Mouse (Mus musculus): Measurements from ENCODE around the gene Sstr3. TPM values are rescaled to one million over a fixed set of nuclear protein-coding genes. Genes with fewer than 3 reads are reported as not detected.
A peak's percentile ranks its signal among the peaks of the same experiment; 100 is the strongest.

The Sstr3 gene
- polyA plus RNA-seq, 1 experiment from 2014 or later = not detected

GRCm38 (mm10) chr15:78531901-78532469 is 12.5 kb downstream of the Sstr3 start:
- H3K9ac ChIP-seq (replicated peaks; ENCODE audit: low read length) = peak overlapping the region; percentile 39
- peak; percentile 99 for DNase-seq (ENCODE audit: low spot score)
- H3K4me1 ChIP-seq (ENCODE audit: control insufficient read depth, insufficient read depth, low read length) = 0 out of 2 replicates have a peak, but pooled peaks cover 3% of the 10 kb centered on the region
- H3K36me3 ChIP-seq (replicated peaks; ENCODE audit: control insufficient read depth, insufficient read depth, low read depth, low read length) = no peaks in the 10 kb centered on the region
- peak; percentile 68 for ATAC-seq (replicated peaks; ENCODE audit: insufficient number of reproducible peaks, low FRiP score, low TSS enrichment, low read depth)
- WGBS = under 1% methylated on average over 25 of the region's 25 CpGs
- H3K4me3 ChIP-seq (ENCODE audit: low read depth, low read length) = peak overlapping the region; percentile 14
- H3K4me2 ChIP-seq (ENCODE audit: low read depth, low read length) = peak overlapping the region; percentile 32
- no peaks in the 10 kb centered on the region for H3K9me3 ChIP-seq (replicated peaks; ENCODE audit: control insufficient read depth, low read length)
- H3K27ac ChIP-seq (replicated peaks; ENCODE audit: low read depth, low read length) = peak overlapping the region; percentile 31; the same call in 1 of the 2 replicates
- no peaks in the 10 kb centered on the region for H3K27me3 ChIP-seq (ENCODE audit: control insufficient read depth, insufficient read depth, low read length)

DNA sequence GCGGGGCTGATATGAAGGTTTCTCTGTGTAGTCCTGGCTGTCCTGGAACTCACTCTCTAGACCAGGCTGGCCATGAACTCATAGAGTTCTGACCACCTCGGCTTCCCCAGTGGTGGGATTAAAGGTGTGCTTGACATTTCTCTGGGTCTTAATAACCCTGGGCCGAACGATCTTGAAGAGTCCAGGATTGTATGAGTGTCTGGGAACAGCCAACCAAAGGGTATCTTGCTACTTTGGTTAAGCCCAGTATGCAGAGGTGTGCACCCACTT is 13.1 kb downstream of the Sstr3 start:
- Histone ChIP-seq H3K27me3 (ENCODE audit: control insufficient read depth, insufficient read depth, low read length) (no peaks in the 10 kb centered on the region), H3K27ac (replicated peaks; ENCODE audit: low read depth, low read length) (peak overlapping the region; percentile 31; the same call in 1 of the 2 replicates), H3K4me1 (ENCODE audit: control insufficient read depth, insufficient read depth, low read length) (0 out of 2 replicates have a peak, but pooled peaks cover 3% of the 10 kb centered on the region), H3K9me3 (replicated peaks; ENCODE audit: control insufficient read depth, low read length) (no peaks in the 10 kb centered on the region), H3K9ac (replicated peaks; ENCODE audit: low read length) (peak overlapping the region; percentile 39), H3K4me3 (ENCODE audit: low read depth, low read length) (no peak overlapping the region; the same call in 1 of the 2 replicates), H3K4me2 (ENCODE audit: low read depth, low read length) (peak overlapping the region; percentile 32), H3K36me3 (replicated peaks; ENCODE audit: control insufficient read depth, insufficient read depth, low read depth, low read length) (no peaks in the 10 kb centered on the region)
- 80% methylated on average over 4 of the region's 4 CpGs for WGBS
- no peak for DNase-seq (ENCODE audit: low spot score)
- no peak for ATAC-seq (replicated peaks; ENCODE audit: insufficient number of reproducible peaks, low FRiP score, low TSS enrichment, low read depth)

DNA sequence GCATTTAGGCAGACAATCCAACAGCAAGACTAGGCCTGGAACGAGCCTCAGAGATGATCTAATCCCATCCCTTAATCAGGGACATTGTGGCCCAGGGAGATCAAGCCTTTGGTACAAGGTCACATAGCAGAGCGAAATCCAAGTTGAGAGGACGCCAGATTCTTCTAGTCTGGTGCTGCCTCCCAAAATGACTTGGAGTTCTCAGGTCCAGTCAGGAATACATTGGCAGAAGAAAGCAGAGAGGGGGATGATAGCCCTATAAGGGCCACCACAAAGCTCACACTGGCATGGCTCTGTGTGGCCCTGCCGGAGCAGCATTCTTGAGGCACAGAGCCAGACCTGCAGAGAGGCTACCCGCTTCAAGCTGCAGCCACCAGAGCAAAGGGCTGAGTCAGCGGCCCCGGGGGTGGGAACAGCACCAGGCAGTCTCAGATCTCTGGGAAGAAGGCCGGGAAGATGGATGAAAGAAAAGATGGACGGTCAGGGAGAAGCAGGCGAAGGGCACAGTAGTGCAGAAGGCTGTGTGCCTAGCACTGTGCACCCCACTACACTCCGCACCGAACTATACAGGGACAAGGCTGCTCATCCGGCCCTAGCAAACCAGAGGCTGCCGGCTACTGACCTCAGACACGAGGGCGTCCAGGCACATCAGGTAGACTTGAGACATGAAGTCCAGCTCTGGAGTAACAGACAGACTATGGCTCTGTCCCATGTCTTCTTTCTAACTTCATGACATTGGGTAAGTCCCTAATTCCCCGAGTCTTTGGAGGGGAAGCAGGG is 13.6 kb downstream of the Sstr3 start, which contains the start of gene C1qtnf6:
Gene C1qtnf6 (minus strand): TSS at position 746 of the 780 bp plus-strand sequence.
- Histone ChIP-seq H3K9ac (replicated peaks; ENCODE audit: low read length) (peak within 1 kb of the TSS; percentile 39), H3K4me3 (ENCODE audit: low read depth, low read length) (peak within 1 kb of the TSS; percentile 14), H3K9me3 (replicated peaks; ENCODE audit: control insufficient read depth, low read length) (no peaks in the 10 kb centered on the region), H3K4me2 (ENCODE audit: low read depth, low read length) (peak within 1 kb of the TSS; percentile 32), H3K4me1 (ENCODE audit: control insufficient read depth, insufficient read depth, low read length) (0 out of 2 replicates have a peak, but pooled peaks cover 3% of the 10 kb centered on the region), H3K36me3 (replicated peaks; ENCODE audit: control insufficient read depth, insufficient read depth, low read depth, low read length) (no peaks in the 10 kb centered on the region), H3K27me3 (ENCODE audit: control insufficient read depth, insufficient read depth, low read length) (no peaks in the 10 kb centered on the region), H3K27ac (replicated peaks; ENCODE audit: low read depth, low read length) (peak within 1 kb of the TSS; percentile 31; the same call in 1 of the 2 replicates)
- no peak for DNase-seq (ENCODE audit: low spot score)
- no peak for ATAC-seq (replicated peaks; ENCODE audit: insufficient number of reproducible peaks, low FRiP score, low TSS enrichment, low read depth)
- 71% methylated on average over 17 of the region's 17 CpGs for WGBS

GRCm38 (mm10) chr15:78530141-78530540 is 14.3 kb downstream of the Sstr3 start:
- H3K27me3 ChIP-seq (ENCODE audit: control insufficient read depth, insufficient read depth, low read length) = no peaks in the 10 kb centered on the region
- H3K9ac ChIP-seq (replicated peaks; ENCODE audit: low read length) = peak overlapping the region; percentile 67
- WGBS = 67% methylated on average over 3 of the region's 3 CpGs
- no peaks in the 10 kb centered on the region for H3K36me3 ChIP-seq (replicated peaks; ENCODE audit: control insufficient read depth, insufficient read depth, low read depth, low read length)
- H3K9me3 ChIP-seq (replicated peaks; ENCODE audit: control insufficient read depth, low read length) = no peaks in the 10 kb centered on the region
- H3K4me1 ChIP-seq (ENCODE audit: control insufficient read depth, insufficient read depth, low read length) = 0 out of 2 replicates have a peak, but pooled peaks cover 3% of the 10 kb centered on the region
- ATAC-seq (replicated peaks; ENCODE audit: insufficient number of reproducible peaks, low FRiP score, low TSS enrichment, low read depth) (no peak), DNase-seq (ENCODE audit: low spot score) (no peak)
- peak overlapping the region; percentile 57; the same call in 1 of the 2 replicates for H3K4me2 ChIP-seq (ENCODE audit: low read depth, low read length)
- peak overlapping the region; percentile 57; the same call in 1 of the 2 replicates for H3K27ac ChIP-seq (replicated peaks; ENCODE audit: low read depth, low read length)
- H3K4me3 ChIP-seq (ENCODE audit: low read depth, low read length) = no peak overlapping the region

DNA sequence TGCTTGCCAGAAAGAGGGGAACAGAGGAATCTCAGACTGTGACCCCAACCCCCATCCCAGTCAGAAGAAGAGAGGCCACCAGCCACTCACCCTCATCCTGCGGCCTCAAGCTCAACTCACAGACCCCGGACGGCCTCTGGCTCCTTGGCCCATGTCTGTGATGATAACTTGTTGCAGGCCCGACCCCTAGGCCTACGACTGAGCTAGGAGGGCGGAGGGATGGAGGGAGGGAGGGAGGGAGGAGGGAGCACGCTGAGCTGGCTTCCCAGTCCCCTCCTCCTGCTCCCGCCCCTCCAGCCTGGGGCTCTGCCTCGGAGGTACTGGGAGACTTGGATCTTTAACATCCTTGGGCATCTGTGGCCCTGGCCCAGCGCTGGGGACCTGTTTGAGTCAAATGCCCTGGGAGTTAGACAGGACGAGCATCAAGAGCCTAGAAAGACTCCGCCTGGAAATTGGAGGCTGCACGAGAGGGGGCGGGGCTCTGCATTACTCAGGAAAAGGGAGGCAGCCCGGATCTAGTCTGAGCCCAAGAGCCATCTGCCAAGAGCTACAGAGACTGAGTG is 15.0 kb downstream of the Sstr3 start:
- peak overlapping the region; percentile 67 for H3K9ac ChIP-seq (replicated peaks; ENCODE audit: low read length)
- H3K36me3 ChIP-seq (replicated peaks; ENCODE audit: control insufficient read depth, insufficient read depth, low read depth, low read length) = no peaks in the 10 kb centered on the region
- H3K9me3 ChIP-seq (replicated peaks; ENCODE audit: control insufficient read depth, low read length) = no peaks in the 10 kb centered on the region
- H3K27ac ChIP-seq (replicated peaks; ENCODE audit: low read depth, low read length) = peak overlapping the region; percentile 57
- peak; percentile 49 for ATAC-seq (replicated peaks; ENCODE audit: insufficient number of reproducible peaks, low FRiP score, low TSS enrichment, low read depth)
- DNase-seq (ENCODE audit: low spot score) = peak; percentile 78
- 0 out of 2 replicates have a peak, but pooled peaks cover 3% of the 10 kb centered on the region for H3K4me1 ChIP-seq (ENCODE audit: control insufficient read depth, insufficient read depth, low read length)
- 0% methylated on average over 12 of the region's 15 CpGs for WGBS
- no peaks in the 10 kb centered on the region for H3K27me3 ChIP-seq (ENCODE audit: control insufficient read depth, insufficient read depth, low read length)
- H3K4me2 ChIP-seq (ENCODE audit: low read depth, low read length) = peak overlapping the region; percentile 57
- peak overlapping the region; percentile 15 for H3K4me3 ChIP-seq (ENCODE audit: low read depth, low read length)

DNA sequence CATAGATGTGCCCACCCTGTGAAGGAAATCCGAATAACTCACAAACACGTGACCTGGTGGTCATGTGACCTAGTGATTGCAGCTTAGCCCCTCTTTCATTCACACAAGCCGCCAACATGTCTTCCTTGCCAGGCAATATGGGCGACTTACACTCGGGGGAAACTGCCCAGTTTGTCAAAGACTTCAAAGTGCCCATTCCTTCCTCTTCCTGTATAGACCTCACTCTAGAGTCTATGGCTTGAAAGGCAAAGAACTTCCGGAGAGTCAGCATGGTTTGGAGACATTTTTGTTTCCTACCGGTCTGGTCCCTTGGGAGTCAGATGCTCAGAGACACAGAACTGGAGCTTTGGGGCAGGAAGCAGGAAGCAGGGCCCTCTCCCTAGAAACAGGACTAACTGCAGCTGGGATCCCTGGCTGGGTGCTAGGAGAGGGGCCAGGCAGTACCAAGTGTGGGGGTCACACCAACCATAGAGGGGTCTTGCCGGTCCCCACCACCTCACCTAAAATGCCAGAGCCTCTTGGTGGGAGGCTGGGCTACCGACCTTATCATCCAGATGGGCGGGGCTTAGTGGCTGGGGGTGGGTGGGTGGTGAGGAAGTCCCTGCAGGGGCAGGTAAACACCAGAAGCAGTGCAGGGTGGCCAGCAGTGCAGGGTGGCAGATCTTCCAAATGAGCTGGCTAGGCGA is 15.6 kb downstream of the Sstr3 start:
- Histone ChIP-seq H3K4me3 (ENCODE audit: low read depth, low read length) (peak overlapping the region; percentile 15), H3K27me3 (ENCODE audit: control insufficient read depth, insufficient read depth, low read length) (no peaks in the 10 kb centered on the region), H3K36me3 (replicated peaks; ENCODE audit: control insufficient read depth, insufficient read depth, low read depth, low read length) (no peaks in the 10 kb centered on the region), H3K4me2 (ENCODE audit: low read depth, low read length) (peak overlapping the region; percentile 57), H3K4me1 (ENCODE audit: control insufficient read depth, insufficient read depth, low read length) (0 out of 2 replicates have a peak, but pooled peaks cover 3% of the 10 kb centered on the region), H3K27ac (replicated peaks; ENCODE audit: low read depth, low read length) (peak overlapping the region; percentile 57), H3K9me3 (replicated peaks; ENCODE audit: control insufficient read depth, low read length) (no peaks in the 10 kb centered on the region), H3K9ac (replicated peaks; ENCODE audit: low read length) (peak overlapping the region; percentile 67)
- ATAC-seq (replicated peaks; ENCODE audit: insufficient number of reproducible peaks, low FRiP score, low TSS enrichment, low read depth) (peak; percentile 5; the same call in 1 of the 2 replicates), DNase-seq (ENCODE audit: low spot score) (no peak)
- WGBS = 48% methylated on average over 11 of the region's 11 CpGs

DNA sequence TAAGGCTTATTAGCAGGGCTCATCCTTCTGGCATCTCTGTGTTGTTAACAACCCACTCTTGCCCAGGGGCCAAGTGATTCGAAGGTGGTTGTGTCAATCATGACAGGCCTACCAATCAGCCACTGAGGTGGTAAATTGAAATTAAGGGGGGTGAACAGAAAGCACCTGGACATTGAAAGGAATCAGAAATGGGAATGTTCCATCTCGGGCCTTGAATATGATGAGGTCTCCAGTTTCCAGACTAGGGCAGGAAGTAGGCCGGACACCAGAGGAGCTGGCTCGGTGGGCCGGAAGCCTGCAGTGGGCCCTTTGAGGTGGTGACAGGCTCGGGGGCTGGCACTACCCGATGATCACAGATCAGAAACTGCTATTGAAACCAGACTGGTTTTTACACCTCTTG is 16.5 kb downstream of the Sstr3 start:
- 76% methylated on average over 7 of the region's 7 CpGs for WGBS
- Histone ChIP-seq H3K4me3 (ENCODE audit: low read depth, low read length) (no peak overlapping the region), H3K27me3 (ENCODE audit: control insufficient read depth, insufficient read depth, low read length) (no peaks in the 10 kb centered on the region), H3K9ac (replicated peaks; ENCODE audit: low read length) (no peak overlapping the region), H3K9me3 (replicated peaks; ENCODE audit: control insufficient read depth, low read length) (no peaks in the 10 kb centered on the region), H3K4me2 (ENCODE audit: low read depth, low read length) (no peak overlapping the region), H3K4me1 (ENCODE audit: control insufficient read depth, insufficient read depth, low read length) (0 out of 2 replicates have a peak, but pooled peaks cover 3% of the 10 kb centered on the region), H3K36me3 (replicated peaks; ENCODE audit: control insufficient read depth, insufficient read depth, low read depth, low read length) (no peaks in the 10 kb centered on the region), H3K27ac (replicated peaks; ENCODE audit: low read depth, low read length) (no peak overlapping the region)
- no peak for ATAC-seq (replicated peaks; ENCODE audit: insufficient number of reproducible peaks, low FRiP score, low TSS enrichment, low read depth)
- DNase-seq (ENCODE audit: low spot score) = no peak
